Mouse (Mus musculus) mature B cell (primary cell): ENCODE results near the gene Snrpb2.

Experiments
- in situ Hi-C: fragments of 300-500 bp; cut with MboI; formaldehyde crosslinking; loops from 2 replicates; pipeline ENCODE4 v1.14.3; 2019

The Snrpb2 gene

GRCm38 (mm10) chr2:143094761-143095160 is 31.9 kb downstream of the Snrpb2 start:
- in situ Hi-C loops: no loop called here

DNA sequence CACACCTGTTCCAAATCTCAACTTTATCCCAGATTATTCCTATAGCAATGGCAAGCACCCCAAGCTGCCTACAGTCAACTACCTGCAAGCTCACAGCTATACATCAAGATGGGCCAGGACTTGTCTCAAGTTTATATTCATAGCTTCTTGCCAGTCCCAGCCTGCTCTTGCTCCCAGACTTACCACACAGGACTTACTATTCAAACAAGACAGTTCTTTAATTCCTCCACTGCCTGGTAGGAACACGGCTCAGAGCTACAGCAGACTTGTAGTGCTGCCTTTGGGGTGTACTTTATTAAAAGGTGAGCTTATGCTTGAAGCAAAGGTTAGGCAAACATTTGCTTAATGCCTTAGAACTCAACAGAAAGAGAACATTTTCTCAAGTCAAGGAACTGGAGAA is 34.3 kb downstream of the Snrpb2 start:
- in situ Hi-C loops: no loop called here

DNA sequence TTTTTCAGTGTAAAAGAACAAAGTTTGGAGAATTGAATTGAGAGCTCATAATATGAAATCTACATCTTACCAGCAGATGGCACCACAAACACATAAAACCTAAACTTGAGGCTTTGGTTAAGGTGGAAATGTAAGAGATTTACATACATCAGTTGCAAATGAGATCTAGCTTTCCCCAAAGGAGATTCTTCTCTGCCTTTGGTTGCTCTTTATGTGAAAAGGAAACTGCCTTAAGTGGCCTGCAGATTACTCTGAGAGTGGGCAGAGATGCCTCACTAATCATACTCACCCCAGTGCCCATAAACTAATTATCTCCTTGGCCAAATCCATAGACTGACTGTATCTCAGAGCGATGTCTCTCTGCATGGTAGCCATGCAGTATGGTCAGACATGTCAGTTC is 51.0 kb downstream of the Snrpb2 start:
- in situ Hi-C loops: loop anchor here (25.0 kb wide), 1 partner anchor 1348 kb away; no protein-coding TSS in a partner anchor

DNA sequence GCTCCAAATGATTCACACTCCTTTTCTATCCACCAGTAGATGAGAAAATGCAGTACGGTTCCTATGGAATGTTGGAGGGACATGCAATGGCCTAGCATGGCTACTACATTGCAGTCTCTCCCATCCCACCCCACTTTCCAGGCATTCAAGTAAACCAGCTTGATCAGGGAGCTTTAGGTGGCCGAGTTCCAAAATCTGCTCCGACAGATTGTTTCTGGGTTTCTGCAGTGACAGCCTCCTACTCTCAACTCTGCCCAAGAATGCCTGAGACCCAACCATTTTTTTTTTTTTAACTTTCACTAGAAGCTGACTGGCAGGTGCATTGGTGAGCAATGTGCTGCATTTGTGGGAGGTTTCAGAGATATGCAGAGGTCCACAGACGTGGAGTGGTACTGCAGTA is 51.9 kb downstream of the Snrpb2 start:
- in situ Hi-C loops: loop anchor here (25.0 kb wide), 1 partner anchor 1348 kb away; no protein-coding TSS in a partner anchor

DNA sequence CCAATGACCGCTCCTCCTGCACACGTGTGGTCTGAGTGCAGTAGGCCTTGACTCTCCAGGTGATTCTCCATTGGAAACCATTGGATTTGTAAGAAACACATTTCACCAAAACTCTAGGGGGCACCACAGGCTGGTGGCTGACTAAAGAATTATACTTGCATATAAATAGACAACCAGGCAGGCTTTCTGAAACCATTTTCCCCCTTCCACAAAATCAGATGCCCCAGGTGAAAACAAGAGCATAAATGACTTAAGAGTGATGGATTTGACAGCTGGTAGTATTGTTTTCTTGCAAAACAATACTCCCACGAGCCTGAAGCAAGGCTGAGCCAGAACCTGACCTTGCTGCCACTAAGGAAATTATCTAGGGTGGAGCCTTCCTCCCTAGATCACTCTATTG is 54.6 kb downstream of the Snrpb2 start:
- in situ Hi-C loops: loop anchor here (25.0 kb wide), 1 partner anchor 1345 kb away; no protein-coding TSS in a partner anchor

- in situ Hi-C loops: loop anchor here (25.0 kb wide), 1 partner anchor 1344 kb away; no protein-coding TSS in a partner anchor
These were observed 55.4 kb downstream of the Snrpb2 start for GRCm38 (mm10) chr2:143118221-143118620.
